Mouse (Mus musculus): ENCODE measurements at regions not wholly inside any gene's neighbourhood (a gene's known extent, or its start where the extent isn't known, plus 50 kb on each side); places are given as distances from the start of the nearest gene placed in this dataset.

DNA sequence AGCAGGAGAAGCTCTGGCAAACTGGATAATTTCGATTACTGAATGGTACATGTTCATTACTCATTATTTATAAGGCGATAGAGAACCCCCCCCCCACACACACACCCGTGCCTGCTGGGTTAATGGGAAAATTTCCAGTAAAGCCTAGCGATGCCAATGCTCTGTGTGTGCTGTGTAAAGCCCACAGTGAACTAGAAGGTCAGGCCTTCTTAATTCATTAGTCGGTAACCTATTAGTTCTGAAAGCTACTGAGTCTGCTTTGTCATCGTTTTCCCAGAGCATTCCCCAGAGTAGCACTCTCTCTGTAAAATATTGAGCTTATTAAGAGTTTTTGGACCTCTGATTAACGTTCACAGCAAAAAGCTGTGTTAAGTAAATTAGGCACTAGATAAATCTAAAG, 65.7 kb upstream of the Zfp366 start:
- TF ChIP-seq CTCF (IDR thresholded peaks at IDR 0.05; ENCODE audit: low read depth, low read length), result no peak
- no peak for TF ChIP-seq POLR2A (IDR thresholded peaks at IDR 0.05; ENCODE audit: insufficient read depth, low read length)
- TF ChIP-seq EP300 (IDR thresholded peaks at IDR 0.05; ENCODE audit: insufficient read depth, low read depth, low read length), result no peak
